Mouse (Mus musculus) liver, adult 2 months (tissue): ENCODE data around the gene Sephs1. TPM values are rescaled to one million over a fixed set of nuclear protein-coding genes. Genes with fewer than 3 reads are reported as not detected.
A peak's percentile ranks its signal among the peaks of the same experiment; 100 is the strongest.

Experiments
- DNase-seq: peaks from one replicate; pipeline ENCODE4 v3.0.0-alpha.2; 2011; ENCODE audit warnings: low read depth, low spot score; ENCODE audit errors: extremely low read depth
- H3K27ac ChIP-seq: fragments of 200-500 bp; replicated peaks from 2 replicates; pipeline ENCODE4 v1.5.1; 2012; ENCODE audit warnings: low read depth, mild to moderate bottlenecking, control low read depth, inconsistent platforms, low read length; ENCODE audit not compliant: insufficient read depth
- H3K27me3 ChIP-seq: fragments of 200-500 bp; 2 replicates; pipeline ENCODE4 v1.6.1; 2012; ENCODE audit warnings: mild to moderate bottlenecking, moderate library complexity, low read length, inconsistent platforms; ENCODE audit not compliant: control insufficient read depth, insufficient read depth
- H3K36me3 ChIP-seq: fragments of 200-500 bp; 2 replicates; pipeline ENCODE4 v1.6.1; 2012; ENCODE audit warnings: low read length, inconsistent platforms; ENCODE audit not compliant: control insufficient read depth, insufficient read depth
- H3K4me1 ChIP-seq: fragments of 200-500 bp; 2 replicates; pipeline ENCODE4 v1.6.1; 2011; ENCODE audit warnings: low read length; ENCODE audit not compliant: control insufficient read depth, insufficient read depth
- H3K4me3 ChIP-seq: fragments of 200-500 bp; 2 replicates; pipeline ENCODE4 v1.5.1; 2011; ENCODE audit warnings: low read depth, mild to moderate bottlenecking, control low read depth, low read length, moderate library complexity; ENCODE audit not compliant: insufficient read depth
- H3K79me2 ChIP-seq: fragments of 200-500 bp; 2 replicates; pipeline ENCODE4 v1.6.1; 2012; ENCODE audit warnings: inconsistent platforms, mild to moderate bottlenecking, low read length, moderate library complexity; ENCODE audit not compliant: control insufficient read depth, insufficient read depth
- H3K9ac ChIP-seq: fragments of 200-500 bp; 2 replicates; pipeline ENCODE4 v1.6.1; 2012; ENCODE audit warnings: low read depth, mild to moderate bottlenecking, control low read depth, inconsistent platforms, low read length
- CTCF ChIP-seq: fragments of 200-500 bp; IDR thresholded peaks from 2 replicates; pipeline ENCODE4 v1.5.1; 2011; ENCODE audit warnings: low read depth, low read length, control low read depth
- POLR2A ChIP-seq: fragments of 200-500 bp; IDR thresholded peaks from 2 replicates; pipeline ENCODE4 v1.6.1; 2011; ENCODE audit warnings: low read length, control low read depth; ENCODE audit not compliant: insufficient read depth; ENCODE audit errors: extremely low read depth
- WGBS: fragments of 180-500 bp; shearing (Covaris S2); methylation state at CpG from one replicate; pipeline ENCODE4 v1.1.7; 2018; 5-methylcytosine and 5-hydroxymethylcytosine counted together
- polyA plus RNA-seq: library from polyadenylated mRNA; depleted of rRNA; stranded (reverse); fragments of >200 nt; gene quantifications from 2 replicates; pipeline ENCODE4 v1.2.3, GENCODE M21; 2012
- total RNA-seq: library from RNA; depleted of rRNA; stranded (reverse); fragments of >200 nt; gene quantifications from 2 replicates; pipeline ENCODE4 v1.2.3, GENCODE M21; 2014

The Sephs1 gene
- total and polyA plus RNA-seq, 2 experiments, result 13.8 to 16.2 TPM

- Histone ChIP-seq H3K27me3 (no peaks in the 10 kb centered on the region), H3K9ac (peak overlapping the region; percentile 22; the same call in 1 of the 2 replicates), H3K4me1 (peaks cover 13% of the 10 kb centered on the region), H3K36me3 (peaks cover 35% of the 10 kb centered on the region), H3K27ac (peak overlapping the region; percentile 98), H3K4me3 (no peak overlapping the region), H3K79me2 (no peaks in the 10 kb centered on the region)
- DNase-seq, result peak; percentile 66
- TF ChIP-seq CTCF (no peak), POLR2A (no peak)
- WGBS, result 31% methylated on average over 2 of the region's 2 CpGs
These were observed 14.2 kb downstream of the Sephs1 start for GRCm38 (mm10) chr2:4895598-4895997.

GRCm38 (mm10) chr2:4896970-4897369 is 15.6 kb downstream of the Sephs1 start:
- TF ChIP-seq CTCF (no peak), POLR2A (no peak)
- Histone ChIP-seq H3K27ac (no peak overlapping the region), H3K9ac (no peak overlapping the region), H3K79me2 (no peaks in the 10 kb centered on the region), H3K27me3 (no peaks in the 10 kb centered on the region), H3K4me1 (peaks cover 17% of the 10 kb centered on the region), H3K4me3 (no peak overlapping the region), H3K36me3 (peaks cover 34% of the 10 kb centered on the region)
- DNase-seq, result no peak
- WGBS, result 94% methylated on average over 4 of the region's 4 CpGs

GRCm38 (mm10) chr2:4900624-4901023 is 19.3 kb downstream of the Sephs1 start:
- Histone ChIP-seq H3K9ac (no peak overlapping the region), H3K27ac (0 out of 2 replicates have a peak overlapping the region, but pooled peaks have one; percentile 38), H3K36me3 (peaks cover 23% of the 10 kb centered on the region), H3K79me2 (no peaks in the 10 kb centered on the region), H3K27me3 (no peaks in the 10 kb centered on the region), H3K4me3 (no peak overlapping the region), H3K4me1 (peaks cover 13% of the 10 kb centered on the region)
- DNase-seq, result peak; percentile 80
- 36% methylated on average over 6 of the region's 6 CpGs for WGBS
- TF ChIP-seq POLR2A (no peak), CTCF (no peak)

- H3K36me3 ChIP-seq, result peaks cover 35% of the 10 kb centered on the region
- H3K79me2 ChIP-seq, result no peaks in the 10 kb centered on the region
- peak overlapping the region; percentile 96 for H3K27ac ChIP-seq
- TF ChIP-seq POLR2A (no peak), CTCF (no peak)
- DNase-seq, result peak; percentile 97
- H3K27me3 ChIP-seq, result no peaks in the 10 kb centered on the region
- WGBS, result 30% methylated on average over 5 of the region's 5 CpGs
- H3K4me1 ChIP-seq, result peaks cover 7% of the 10 kb centered on the region
- no peak overlapping the region for H3K9ac ChIP-seq
- no peak overlapping the region for H3K4me3 ChIP-seq
These were observed 21.0 kb downstream of the Sephs1 start for GRCm38 (mm10) chr2:4902346-4902745.

- H3K79me2 ChIP-seq, result no peaks in the 10 kb centered on the region
- no peak overlapping the region for H3K9ac ChIP-seq
- peaks cover 6% of the 10 kb centered on the region for H3K4me1 ChIP-seq
- H3K4me3 ChIP-seq, result no peak overlapping the region
- H3K27me3 ChIP-seq, result no peaks in the 10 kb centered on the region
- no peak overlapping the region for H3K27ac ChIP-seq
- TF ChIP-seq CTCF (no peak), POLR2A (no peak)
- peaks cover 22% of the 10 kb centered on the region for H3K36me3 ChIP-seq
- 90% methylated on average over 6 of the region's 6 CpGs for WGBS
- no peak for DNase-seq
These were observed 25.8 kb downstream of the Sephs1 start for GRCm38 (mm10) chr2:4907120-4907519.

GRCm38 (mm10) chr2:4907916-4908315 is 26.6 kb downstream of the Sephs1 start:
- WGBS, result 86% methylated on average over 7 of the region's 7 CpGs
- Histone ChIP-seq H3K36me3 (peaks cover 22% of the 10 kb centered on the region), H3K27me3 (no peaks in the 10 kb centered on the region), H3K4me1 (peaks cover 4% of the 10 kb centered on the region; the same call in 1 of the 2 replicates), H3K27ac (no peak overlapping the region), H3K4me3 (no peak overlapping the region), H3K9ac (no peak overlapping the region), H3K79me2 (no peaks in the 10 kb centered on the region)
- no peak for TF ChIP-seq CTCF
- TF ChIP-seq POLR2A, result no peak
- no peak for DNase-seq
